Comparison of ENCODE assay signal across 29 mouse cellular contexts in genomic region chr2:76162822-76163221, GRCm38 (mm10).
"Had no signal": no experiment of that assay in that cellular context is flagged by ENCODE, and none has a peak within 500 bp of the region (broad histone marks: within the 10 kb centered on the region; RNA-seq: fewer than 3 reads in every experiment).

No protein-coding gene starts in this region.

- H3K27ac ChIP-seq: limb, embryonic 10.5 days; limb, embryonic 12.5 days; limb, embryonic 13.5 days; limb, embryonic 15.5 days; liver, embryonic 12.5 days; liver, embryonic 13.5 days; liver, embryonic 14.5 days; liver, embryonic 15.5 days; lung, embryonic 15.5 days; macrophage; midbrain, embryonic 10.5 days; midbrain, embryonic 12.5 days; midbrain, embryonic 13.5 days; midbrain, embryonic 15.5 days had no signal

- H3K27me3 ChIP-seq: limb, embryonic 12.5 days; limb, embryonic 13.5 days; limb, embryonic 15.5 days; liver, embryonic 12.5 days; liver, embryonic 13.5 days; liver, embryonic 15.5 days; lung, embryonic 15.5 days; megakaryocyte, embryonic 14.5 days; midbrain, embryonic 12.5 days; midbrain, embryonic 13.5 days; midbrain, embryonic 15.5 days had no signal

- H3K4me3 ChIP-seq: limb, embryonic 10.5 days; limb, embryonic 12.5 days; limb, embryonic 13.5 days; limb, embryonic 15.5 days; liver, embryonic 12.5 days; liver, embryonic 13.5 days; liver, embryonic 15.5 days; lung, embryonic 15.5 days; megakaryocyte, embryonic 14.5 days; midbrain, embryonic 10.5 days; midbrain, embryonic 12.5 days; midbrain, embryonic 13.5 days; midbrain, embryonic 15.5 days; myocyte had no signal

- DNase-seq: left cerebral cortex, postnatal 4 days; liver; liver, embryonic 13.5 days; liver, postnatal 0 days; lung, adult 18-20 months; lung, adult 2 months; lung, embryonic 14.5 days; lung, postnatal 10 days; lung, postnatal 14 days; lung, postnatal 36 days; lung, postnatal 4 days; midbrain, embryonic 14.5 days had no signal

- H3K9me3 ChIP-seq: limb, embryonic 10.5 days; limb, embryonic 12.5 days; limb, embryonic 13.5 days; limb, embryonic 15.5 days; liver, embryonic 12.5 days; liver, embryonic 13.5 days; liver, embryonic 15.5 days; lung, embryonic 15.5 days; megakaryocyte, embryonic 14.5 days; midbrain, embryonic 10.5 days; midbrain, embryonic 12.5 days; midbrain, embryonic 13.5 days; midbrain, embryonic 15.5 days had no signal

- H3K4me1 ChIP-seq: limb, embryonic 10.5 days; limb, embryonic 12.5 days; limb, embryonic 13.5 days; limb, embryonic 15.5 days; liver, embryonic 12.5 days; liver, embryonic 13.5 days; liver, embryonic 15.5 days; lung, embryonic 15.5 days; megakaryocyte, embryonic 14.5 days; midbrain, embryonic 10.5 days; midbrain, embryonic 12.5 days; midbrain, embryonic 13.5 days; midbrain, embryonic 15.5 days had no signal

- ATAC-seq: liver, embryonic 12.5 days; liver, postnatal 0 days; lung, postnatal 0 days; midbrain, embryonic 13.5 days; midbrain, embryonic 15.5 days; midbrain, embryonic 16.5 days had no signal

- H3K36me3 ChIP-seq: limb, embryonic 10.5 days; limb, embryonic 12.5 days; limb, embryonic 13.5 days; limb, embryonic 15.5 days; liver, embryonic 12.5 days; liver, embryonic 13.5 days; liver, embryonic 15.5 days; lung, embryonic 15.5 days; midbrain, embryonic 10.5 days; midbrain, embryonic 12.5 days; midbrain, embryonic 13.5 days; midbrain, embryonic 15.5 days had no signal
